Mouse (Mus musculus) skeletal muscle tissue, postnatal 0 days (tissue): ENCODE results near the gene Hspbp1. TPM values are rescaled to one million over a fixed set of nuclear protein-coding genes. Genes with fewer than 3 reads are reported as not detected.

Experiments used
- polyA plus RNA-seq: library from polyadenylated mRNA; unstranded; fragments of >200 nt; fragmentation: Nextera tagmentation; extraction: Ambion mirVana; gene quantifications from 2 replicates; pipeline ENCODE4 v1.2.1, GENCODE M21; 2015

Hspbp1 gene
- 41.2 and 49.2 TPM in 2 replicates for polyA plus RNA-seq

GRCm38 (mm10) chr7:4684632-4685417, at the start of gene Hspbp1:
Gene Hspbp1 (minus strand): TSS chr7:4685068.

GRCm38 (mm10) chr7:4725169-4725568, 40.3 kb upstream of the Hspbp1 start, which contains the start of gene Tmem150b:
Gene Tmem150b (minus strand): TSS chr7:4725249.

GRCm38 (mm10) chr7:4690387-4690786, 5.5 kb upstream of the Hspbp1 start, which contains the start of gene Brsk1:
Gene Brsk1 (plus strand): TSS chr7:4690604.

GRCm38 (mm10) chr7:4658912-4659551, 25.8 kb downstream of the Hspbp1 start, which contains the start of gene Ppp6r1:
Gene Ppp6r1 (minus strand): TSS chr7:4659019.

GRCm38 (mm10) chr7:4631031-4631430, 53.8 kb downstream of the Hspbp1 start, which contains the start of gene Tmem86b:
Gene Tmem86b (minus strand): TSS chr7:4631422.

Other genes with a start within 250 kb of the Hspbp1 start
- gene Rdh13, start 239.4 kb downstream of the Hspbp1 start, polyA plus RNA-seq = 19.4 and 23.9 TPM in 2 replicates
- gene Eps8l1, start 224.4 kb downstream of the Hspbp1 start, polyA plus RNA-seq = 0.76 and 5.7 TPM in 2 replicates
- 25.2 and 28.3 TPM in 2 replicates for gene Ppp1r12c, start 183.4 kb downstream of the Hspbp1 start, polyA plus RNA-seq
- gene Tnnt1, start 168.7 kb downstream of the Hspbp1 start, polyA plus RNA-seq = 884 and 1,161 TPM in 2 replicates
- gene Tnni3, start 160.8 kb downstream of the Hspbp1 start, polyA plus RNA-seq = 3.2 and 3.4 TPM in 2 replicates
- gene Dnaaf3, start 152.6 kb downstream of the Hspbp1 start, polyA plus RNA-seq = 0.27 and 0.55 TPM in 2 replicates
- gene Syt5, start 137.5 kb downstream of the Hspbp1 start, polyA plus RNA-seq = 0.10 and 0.31 TPM in 2 replicates
- gene Ptprh, start 81.0 kb downstream of the Hspbp1 start, polyA plus RNA-seq = not detected in 2 replicates
- gene Tmem86b, start 53.6 kb downstream of the Hspbp1 start, polyA plus RNA-seq = 0.26 and 0.62 TPM in 2 replicates
- 5.1 and 5.6 TPM in 2 replicates for gene Ppp6r1, start 26.0 kb downstream of the Hspbp1 start, polyA plus RNA-seq
- gene Brsk1, start 5.5 kb upstream of the Hspbp1 start, polyA plus RNA-seq = 0.23 and 0.39 TPM in 2 replicates
- 0.07 TPM in 1 of 2 replicates, not detected in the other for gene Tmem150b, start 40.2 kb upstream of the Hspbp1 start, polyA plus RNA-seq
- 22.4 and 24.9 TPM in 2 replicates for gene Kmt5c, start 55.0 kb upstream of the Hspbp1 start, polyA plus RNA-seq
- 18.6 and 22.1 TPM in 2 replicates for gene Cox6b2, start 68.0 kb upstream of the Hspbp1 start, polyA plus RNA-seq
- gene Fam71e2, start 86.2 kb upstream of the Hspbp1 start, polyA plus RNA-seq = not detected in 2 replicates
- gene Il11, start 97.8 kb upstream of the Hspbp1 start, polyA plus RNA-seq = 0.09 TPM in 1 of 2 replicates, not detected in the other
- gene Tmem190, start 97.9 kb upstream of the Hspbp1 start, polyA plus RNA-seq = not detected in 2 replicates
- 8.2 and 8.9 TPM in 2 replicates for gene Tmem238, start 104.6 kb upstream of the Hspbp1 start, polyA plus RNA-seq
- gene Rpl28, start 107.8 kb upstream of the Hspbp1 start, polyA plus RNA-seq = 262 and 278 TPM in 2 replicates
- 106 and 115 TPM in 2 replicates for gene Ube2s, start 127.5 kb upstream of the Hspbp1 start, polyA plus RNA-seq
- not detected in 2 replicates for gene Shisa7, start 159.6 kb upstream of the Hspbp1 start, polyA plus RNA-seq
- 3.2 and 8.0 TPM in 2 replicates for gene Isoc2b, start 185.2 kb upstream of the Hspbp1 start, polyA plus RNA-seq
- gene Isoc2a, start 192.1 kb upstream of the Hspbp1 start, polyA plus RNA-seq = 0.87 and 1.4 TPM in 2 replicates
- 0.10 TPM in 1 of 2 replicates, not detected in the other for gene Gm36210, start 221.4 kb upstream of the Hspbp1 start, polyA plus RNA-seq
- 1.8 and 2.0 TPM in 2 replicates for gene Zfp628, start 230.1 kb upstream of the Hspbp1 start, polyA plus RNA-seq
- gene Nat14, start 237.0 kb upstream of the Hspbp1 start, polyA plus RNA-seq = 0.66 and 1.3 TPM in 2 replicates
- 8.7 and 10.2 TPM in 2 replicates for gene Ssc5d, start 240.7 kb upstream of the Hspbp1 start, polyA plus RNA-seq